Mouse (Mus musculus): ENCODE results near the gene Rptor. TPM values are rescaled to one million over a fixed set of nuclear protein-coding genes. Genes with fewer than 3 reads are reported as not detected.
A peak's percentile ranks its signal among the peaks of the same experiment; 100 is the strongest.

Gene Rptor
- total RNA-seq, 2 experiments from 2014 or later = 30.4 to 34.0 TPM

- no peak for DNase-seq
Observed at GRCm38 (mm10) chr11:119653336-119653735, 50.6 kb downstream of the Rptor start.

- DNase-seq = peak; percentile 38 to 52
Observed at GRCm38 (mm10) chr11:119657534-119657933, 54.8 kb downstream of the Rptor start.

GRCm38 (mm10) chr11:119659296-119659695, 56.6 kb downstream of the Rptor start:
- no peak for DNase-seq

- DNase-seq = peak in 1 of 2 experiments; percentile 25
Observed at GRCm38 (mm10) chr11:119661479-119661878, 58.8 kb downstream of the Rptor start.

GRCm38 (mm10) chr11:119663876-119664275, 61.2 kb downstream of the Rptor start:
- peak in 1 of 2 experiments; percentile 51 for DNase-seq

- no peak for DNase-seq
Observed at GRCm38 (mm10) chr11:119664678-119665307, 62.1 kb downstream of the Rptor start.

- no peak for DNase-seq
Observed at GRCm38 (mm10) chr11:119665308-119665702, 62.6 kb downstream of the Rptor start.

GRCm38 (mm10) chr11:119666567-119667108, 63.9 kb downstream of the Rptor start:
- DNase-seq = peak in 1 of 2 experiments; percentile 22

GRCm38 (mm10) chr11:119670690-119671666, 68.3 kb downstream of the Rptor start:
- DNase-seq = no peak

- no peak for DNase-seq
Observed at GRCm38 (mm10) chr11:119672041-119672440, 69.3 kb downstream of the Rptor start.

GRCm38 (mm10) chr11:119672775-119673174, 70.1 kb downstream of the Rptor start:
- DNase-seq = no peak

GRCm38 (mm10) chr11:119674835-119675234, 72.1 kb downstream of the Rptor start:
- no peak for DNase-seq

GRCm38 (mm10) chr11:119675546-119675945, 72.8 kb downstream of the Rptor start:
- no peak for DNase-seq

- DNase-seq = peak in 1 of 2 experiments; percentile 55
Observed at GRCm38 (mm10) chr11:119676751-119677411, 74.2 kb downstream of the Rptor start.

GRCm38 (mm10) chr11:119678427-119678826, 75.7 kb downstream of the Rptor start:
- no peak for DNase-seq

GRCm38 (mm10) chr11:119680735-119681134, 78.0 kb downstream of the Rptor start:
- DNase-seq = no peak

- no peak for DNase-seq
Observed at GRCm38 (mm10) chr11:119682285-119682684, 79.6 kb downstream of the Rptor start.

GRCm38 (mm10) chr11:119683796-119684195, 81.1 kb downstream of the Rptor start:
- peak; percentile 41 to 47 for DNase-seq

GRCm38 (mm10) chr11:119685477-119685876, 82.8 kb downstream of the Rptor start:
- DNase-seq = peak in 1 of 2 experiments; percentile 36

- DNase-seq = no peak
Observed at GRCm38 (mm10) chr11:119685910-119686659, 83.4 kb downstream of the Rptor start.

- DNase-seq = no peak
Observed at GRCm38 (mm10) chr11:119687316-119687715, 84.6 kb downstream of the Rptor start.
